Mouse (Mus musculus) C2C12 (cell line): ENCODE results near the gene Etfrf1. TPM values are rescaled to one million over a fixed set of nuclear protein-coding genes. Genes with fewer than 3 reads are reported as not detected.

ENCODE experiments used
- H3K27me3 ChIP-seq: one replicate; pipeline ENCODE4 v1.6.1; 2011; ENCODE audit not compliant: control insufficient read depth, insufficient read depth, insufficient read length
- H3K36me3 ChIP-seq: one replicate; pipeline ENCODE4 v1.6.1; 2011; ENCODE audit not compliant: control insufficient read depth, insufficient read depth
- H3K4me3 ChIP-seq: one replicate; pipeline ENCODE4 v1.5.1; 2011; ENCODE audit warnings: mild to moderate bottlenecking, control low read depth; ENCODE audit not compliant: poor library complexity, insufficient read depth, severe bottlenecking
- H3K79me2 ChIP-seq: one replicate; pipeline ENCODE4 v1.6.1; 2011; ENCODE audit not compliant: control insufficient read depth, insufficient read depth
- H3K79me3 ChIP-seq: one replicate; pipeline ENCODE4 v1.6.1; 2011; ENCODE audit warnings: low read depth, control low read depth
- H3ac ChIP-seq: one replicate; pipeline ENCODE3; 2011; ENCODE audit warnings: low read depth; ENCODE audit not compliant: control insufficient read depth, insufficient read length
- CEBPB ChIP-seq: IDR thresholded peaks from one replicate; pipeline ENCODE4 v1.6.1; 2011; ENCODE audit warnings: low read depth, mild to moderate bottlenecking, control low read depth, moderate library complexity
- CTCF ChIP-seq: IDR thresholded peaks from one replicate; pipeline ENCODE4 v1.5.1; 2011; ENCODE audit not compliant: control insufficient read depth, insufficient read depth, insufficient read length
- FOSL1 ChIP-seq: IDR thresholded peaks from one replicate; pipeline ENCODE4 v1.8.0; 2011; ENCODE audit warnings: mild to moderate bottlenecking, low read length; ENCODE audit not compliant: poor library complexity, insufficient read depth, severe bottlenecking
- MAX ChIP-seq: IDR thresholded peaks from one replicate; pipeline ENCODE4 v1.6.1; 2011; ENCODE audit warnings: mild to moderate bottlenecking, control low read depth
- MYOD1 ChIP-seq: IDR thresholded peaks from one replicate; pipeline ENCODE4 v1.6.1; 2011; ENCODE audit warnings: low read depth; ENCODE audit not compliant: control insufficient read depth, insufficient read length
- MYOG ChIP-seq: IDR thresholded peaks from one replicate; pipeline ENCODE4 v1.6.1; 2011; ENCODE audit not compliant: control insufficient read depth, insufficient read length; ENCODE audit errors: extremely low read depth
- USF1 ChIP-seq: IDR thresholded peaks from one replicate; pipeline ENCODE4 v1.6.1; 2011; ENCODE audit warnings: low read depth, mild to moderate bottlenecking, control low read depth, moderate library complexity
- polyA plus RNA-seq: library from polyadenylated mRNA; unstranded; fragments of >200 nt; fragmentation: generic; extraction: Trizol; gene quantifications from one replicate; pipeline ENCODE4 v1.2.1, GENCODE M21; 2012; ENCODE audit warnings: missing spikeins

Etfrf1 gene
- polyA plus RNA-seq, 1 experiment: 4.2 TPM

- H3K27me3 ChIP-seq: no peaks in the 10 kb centered on the region
- peaks cover 67% of the 10 kb centered on the region for H3K79me3 ChIP-seq
- H3K79me2 ChIP-seq: peaks cover 87% of the 10 kb centered on the region
- no peak overlapping the region for H3K4me3 ChIP-seq
- H3ac ChIP-seq: no peak overlapping the region
- no peak for TF ChIP-seq USF1
- no peak for TF ChIP-seq CTCF
- no peak for TF ChIP-seq MYOG
- no peak for TF ChIP-seq MYOD1
- no peak for TF ChIP-seq FOSL1
- no peak for TF ChIP-seq MAX
- TF ChIP-seq CEBPB: no peak
- peaks cover 60% of the 10 kb centered on the region for H3K36me3 ChIP-seq
Measured at GRCm38 (mm10) chr6:145235367-145235766, 24.4 kb downstream of the Etfrf1 start.

- Histone ChIP-seq H3ac (no peak overlapping the region), H3K79me2 (peaks cover 99% of the 10 kb centered on the region), H3K4me3 (no peak overlapping the region), H3K36me3 (peaks cover 60% of the 10 kb centered on the region), H3K27me3 (no peaks in the 10 kb centered on the region), H3K79me3 (peaks cover 80% of the 10 kb centered on the region)
- no peak for TF ChIP-seq CEBPB
- no peak for TF ChIP-seq USF1
- no peak for TF ChIP-seq FOSL1
- TF ChIP-seq MYOG: no peak
- TF ChIP-seq MYOD1: no peak
- no peak for TF ChIP-seq CTCF
Measured at GRCm38 (mm10) chr6:145237148-145237547, 26.2 kb downstream of the Etfrf1 start.

GRCm38 (mm10) chr6:145240285-145240684, 29.4 kb downstream of the Etfrf1 start:
- H3K27me3 ChIP-seq: no peaks in the 10 kb centered on the region
- H3K79me3 ChIP-seq: peaks cover 72% of the 10 kb centered on the region
- TF ChIP-seq FOSL1 (no peak), MAX (no peak), CTCF (no peak), MYOG (no peak), USF1 (no peak), CEBPB (no peak), MYOD1 (no peak)
- H3K36me3 ChIP-seq: peaks cover 69% of the 10 kb centered on the region
- H3K4me3 ChIP-seq: no peak overlapping the region
- no peak overlapping the region for H3ac ChIP-seq
- peaks cover 97% of the 10 kb centered on the region for H3K79me2 ChIP-seq

- TF ChIP-seq MYOD1 (no peak), MAX (no peak), USF1 (no peak), CEBPB (no peak), CTCF (no peak), MYOG (no peak)
- Histone ChIP-seq H3K36me3 (peaks cover 77% of the 10 kb centered on the region), H3ac (no peak overlapping the region), H3K27me3 (no peaks in the 10 kb centered on the region), H3K4me3 (no peak overlapping the region), H3K79me2 (peaks cover 97% of the 10 kb centered on the region), H3K79me3 (peaks cover 74% of the 10 kb centered on the region)
Measured at GRCm38 (mm10) chr6:145242521-145242920, 31.6 kb downstream of the Etfrf1 start.

- H3K4me3 ChIP-seq: no peak overlapping the region
- no peak for TF ChIP-seq USF1
- TF ChIP-seq MYOD1: no peak
- no peak for TF ChIP-seq CTCF
- no peak for TF ChIP-seq CEBPB
- no peak for TF ChIP-seq MAX
- TF ChIP-seq MYOG: no peak
- no peak for TF ChIP-seq FOSL1
- H3K27me3 ChIP-seq: no peaks in the 10 kb centered on the region
- peaks cover 61% of the 10 kb centered on the region for H3K79me3 ChIP-seq
- peaks cover 79% of the 10 kb centered on the region for H3K79me2 ChIP-seq
- H3ac ChIP-seq: no peak overlapping the region
- peaks cover 43% of the 10 kb centered on the region for H3K36me3 ChIP-seq
Measured at GRCm38 (mm10) chr6:145246841-145247240, 35.9 kb downstream of the Etfrf1 start.

- TF ChIP-seq CTCF (no peak), CEBPB (no peak), FOSL1 (no peak), MYOG (no peak), USF1 (no peak), MYOD1 (no peak), MAX (no peak)
- H3K36me3 ChIP-seq: peaks cover 41% of the 10 kb centered on the region
- no peak overlapping the region for H3ac ChIP-seq
- peaks cover 69% of the 10 kb centered on the region for H3K79me2 ChIP-seq
- H3K4me3 ChIP-seq: no peak overlapping the region
- peaks cover 54% of the 10 kb centered on the region for H3K79me3 ChIP-seq
- H3K27me3 ChIP-seq: no peaks in the 10 kb centered on the region
Measured at GRCm38 (mm10) chr6:145247886-145248285, 37.0 kb downstream of the Etfrf1 start.
